Comparison of ENCODE assay signal across 8 mouse cellular contexts in genomic region chr10:109664629-109665317, GRCm38 (mm10).
DNase-seq lines count a peak whose midpoint lies in the region; ATAC-seq lines count a peak whose summit lies in the region.

No protein-coding gene starts in this region.

- no peak overlapping the region for H3K4me2 ChIP-seq in embryonic facial prominence, embryonic 11.5 days (ENCODE audit: low read depth, low read length)
- peak overlapping the region; percentile 62 for H3K4me2 ChIP-seq in heart, embryonic 13.5 days
- H3K4me2 ChIP-seq in liver, embryonic 11.5 days, result peak overlapping the region; percentile 7; the same call in 1 of the 2 replicates
- H3K4me2 ChIP-seq in neural tube, embryonic 15.5 days, result peak overlapping the region; percentile 43

- 35% methylated on average over 14 of the region's 14 CpGs for WGBS in embryonic facial prominence, embryonic 11.5 days
- 24% methylated on average over 14 of the region's 14 CpGs for WGBS in heart, embryonic 13.5 days
- 30% methylated on average over 14 of the region's 14 CpGs for WGBS in liver, embryonic 11.5 days
- 24% methylated on average over 14 of the region's 14 CpGs for WGBS in neural tube, embryonic 15.5 days

- ATAC-seq in embryonic facial prominence, embryonic 11.5 days (replicated peaks; ENCODE audit: insufficient number of reproducible peaks, low FRiP score, low TSS enrichment, low read depth), result peak; percentile 75; the same call in 1 of the 2 replicates
- ATAC-seq in heart, embryonic 13.5 days (ENCODE audit: extremely low read depth, insufficient number of reproducible peaks, low FRiP score, low TSS enrichment), result no peak; the same call in 1 of the 2 replicates
- peak; percentile 53; the same call in 1 of the 2 replicates for ATAC-seq in liver, embryonic 11.5 days (replicated peaks; ENCODE audit: low FRiP score)
- peak; percentile 49; the same call in 1 of the 2 replicates for ATAC-seq in neural tube, embryonic 15.5 days (ENCODE audit: low FRiP score)

- peak; percentile 57 for DNase-seq in A20 (ENCODE audit: low read depth, low spot score)
- DNase-seq in adrenal gland, postnatal 14 days, result peak; percentile 82
- DNase-seq in embryonic facial prominence, embryonic 11.5 days (ENCODE audit: low spot score), result peak; percentile 86
- peak; percentile 65 for DNase-seq in kidney, postnatal 14 days
- DNase-seq in liver, embryonic 11.5 days (ENCODE audit: low spot score), result peak; percentile 59
- DNase-seq in yolk sac, embryonic 10.5 days (ENCODE audit: low spot score), result peak; percentile 13

- no peaks in the 10 kb centered on the region for H3K4me1 ChIP-seq in embryonic facial prominence, embryonic 11.5 days (ENCODE audit: control insufficient read depth, insufficient read depth, low read length)
- H3K4me1 ChIP-seq in heart, embryonic 13.5 days, result no peaks in the 10 kb centered on the region
- H3K4me1 ChIP-seq in liver, embryonic 11.5 days (replicated peaks; ENCODE audit: control insufficient read depth, insufficient read depth, low read length), result no peaks in the 10 kb centered on the region
- peaks cover 7% of the 10 kb centered on the region; the same call in 1 of the 2 replicates for H3K4me1 ChIP-seq in neural tube, embryonic 15.5 days

- no peak overlapping the region for H3K4me3 ChIP-seq in embryonic facial prominence, embryonic 11.5 days (ENCODE audit: low read depth, low read length)
- H3K4me3 ChIP-seq in heart, embryonic 13.5 days, result peak overlapping the region; percentile 40
- H3K4me3 ChIP-seq in liver, embryonic 11.5 days (ENCODE audit: low read depth, low read length), result no peak overlapping the region
- 0 out of 2 replicates have a peak overlapping the region, but pooled peaks have one; percentile 8 for H3K4me3 ChIP-seq in neural tube, embryonic 15.5 days (replicated peaks)

- no peak overlapping the region for H3K9ac ChIP-seq in embryonic facial prominence, embryonic 11.5 days (replicated peaks; ENCODE audit: low read length)
- H3K9ac ChIP-seq in heart, embryonic 13.5 days, result no peak overlapping the region
- no peak overlapping the region for H3K9ac ChIP-seq in liver, embryonic 11.5 days (ENCODE audit: low read depth, low read length)
- 0 out of 2 replicates have a peak overlapping the region, but pooled peaks have one; percentile 7 for H3K9ac ChIP-seq in neural tube, embryonic 15.5 days (replicated peaks)

- no peaks in the 10 kb centered on the region for H3K9me3 ChIP-seq in embryonic facial prominence, embryonic 11.5 days (replicated peaks; ENCODE audit: control insufficient read depth, low read length)
- no peaks in the 10 kb centered on the region for H3K9me3 ChIP-seq in heart, embryonic 13.5 days
- no peaks in the 10 kb centered on the region for H3K9me3 ChIP-seq in liver, embryonic 11.5 days (ENCODE audit: control insufficient read depth, low read length)
- no peaks in the 10 kb centered on the region for H3K9me3 ChIP-seq in neural tube, embryonic 15.5 days (replicated peaks)

- no peak overlapping the region for H3K27ac ChIP-seq in embryonic facial prominence, embryonic 11.5 days (replicated peaks; ENCODE audit: low read depth, low read length)
- no peak overlapping the region for H3K27ac ChIP-seq in heart, embryonic 13.5 days (replicated peaks)
- H3K27ac ChIP-seq in liver, embryonic 11.5 days (ENCODE audit: low read depth, low read length), result no peak overlapping the region
- H3K27ac ChIP-seq in neural tube, embryonic 15.5 days (replicated peaks), result no peak overlapping the region; the same call in 1 of the 2 replicates

- H3K27me3 ChIP-seq in embryonic facial prominence, embryonic 11.5 days (ENCODE audit: control insufficient read depth, insufficient read depth, low read length), result no peaks in the 10 kb centered on the region
- H3K27me3 ChIP-seq in heart, embryonic 13.5 days (replicated peaks), result no peaks in the 10 kb centered on the region
- H3K27me3 ChIP-seq in liver, embryonic 11.5 days (replicated peaks; ENCODE audit: control insufficient read depth, insufficient read depth, low read length), result no peaks in the 10 kb centered on the region
- H3K27me3 ChIP-seq in neural tube, embryonic 15.5 days (replicated peaks), result no peaks in the 10 kb centered on the region

- H3K36me3 ChIP-seq in embryonic facial prominence, embryonic 11.5 days (replicated peaks; ENCODE audit: control insufficient read depth, insufficient read depth, low read depth, low read length), result no peaks in the 10 kb centered on the region
- H3K36me3 ChIP-seq in heart, embryonic 13.5 days, result no peaks in the 10 kb centered on the region
- no peaks in the 10 kb centered on the region for H3K36me3 ChIP-seq in liver, embryonic 11.5 days (ENCODE audit: control insufficient read depth, insufficient read depth, low read length)
- H3K36me3 ChIP-seq in neural tube, embryonic 15.5 days, result no peaks in the 10 kb centered on the region

Comparison
In these comparisons a context has a peak if more than half of its experiments do, and no peak if none do; other contexts are left out.
1. DNase-seq: peak in every context shown above with its lines; median percentile 86 in embryonic facial prominence, embryonic 11.5 days; 82 in adrenal gland, postnatal 14 days; 65 in kidney, postnatal 14 days; 59 in liver, embryonic 11.5 days; 57 in A20; 13 in yolk sac, embryonic 10.5 days.
2. H3K4me3 ChIP-seq: peak in heart, embryonic 13.5 days (single experiment) and neural tube, embryonic 15.5 days (single experiment); none in embryonic facial prominence, embryonic 11.5 days (single experiment) and liver, embryonic 11.5 days (single experiment).